Mouse (Mus musculus): ENCODE results near the gene Kif2a.
"Not testable (repeated sequence)": the region's sequence is repeated elsewhere in the genome, so short reads cannot be mapped to it uniquely, and the experiment has no call there.

The Kif2a gene

DNA sequence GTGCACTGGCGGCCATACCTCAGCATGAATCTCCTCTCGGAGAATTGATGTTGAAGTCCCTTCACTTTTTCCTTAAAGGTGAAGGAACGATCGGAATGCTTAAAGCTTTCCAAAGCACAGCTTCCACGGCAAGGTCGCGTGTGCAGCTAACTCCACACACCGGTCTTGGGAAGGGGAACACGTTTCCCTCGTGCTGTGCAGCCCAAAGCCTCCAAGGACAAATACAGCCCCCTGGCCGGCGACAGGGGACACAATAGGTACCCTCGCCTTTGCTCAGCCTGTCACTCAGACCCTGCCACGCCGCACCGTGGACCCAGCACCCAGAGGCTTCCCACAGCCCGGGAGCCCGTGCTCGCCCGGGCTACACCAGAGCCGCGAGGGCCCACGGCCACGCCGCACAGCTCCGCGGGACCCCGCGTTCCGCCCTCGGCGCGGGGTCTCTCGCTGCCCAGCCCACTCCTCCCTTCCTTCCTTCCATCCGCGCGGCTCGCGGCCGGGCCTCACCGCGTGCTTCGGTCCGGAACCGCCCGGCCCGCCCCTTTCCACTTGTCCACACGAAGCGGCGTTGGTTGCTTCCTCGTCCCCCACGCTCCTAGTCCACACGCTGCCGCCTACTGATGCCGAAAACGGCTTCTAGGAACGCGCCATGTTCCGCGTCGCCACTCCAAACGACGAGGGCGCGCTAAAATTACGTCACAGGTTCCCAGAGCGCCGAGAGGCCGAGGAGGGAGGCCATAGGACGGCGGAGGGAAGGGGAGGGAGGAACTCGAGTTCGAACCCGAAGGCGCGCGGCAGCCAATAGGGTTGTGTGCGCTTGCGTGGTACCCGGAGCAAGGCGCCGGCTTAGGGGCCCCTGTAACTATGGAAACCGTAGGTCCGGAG, 85.4 kb downstream of the Kif2a start, which contains the start of gene Ipo11:
Gene Ipo11 (minus strand): TSS at position 703 of the 882 bp plus-strand sequence.
- peak; percentile 79 to 95 for DNase-seq (ENCODE audit: low spot score in 2 of 2)

DNA sequence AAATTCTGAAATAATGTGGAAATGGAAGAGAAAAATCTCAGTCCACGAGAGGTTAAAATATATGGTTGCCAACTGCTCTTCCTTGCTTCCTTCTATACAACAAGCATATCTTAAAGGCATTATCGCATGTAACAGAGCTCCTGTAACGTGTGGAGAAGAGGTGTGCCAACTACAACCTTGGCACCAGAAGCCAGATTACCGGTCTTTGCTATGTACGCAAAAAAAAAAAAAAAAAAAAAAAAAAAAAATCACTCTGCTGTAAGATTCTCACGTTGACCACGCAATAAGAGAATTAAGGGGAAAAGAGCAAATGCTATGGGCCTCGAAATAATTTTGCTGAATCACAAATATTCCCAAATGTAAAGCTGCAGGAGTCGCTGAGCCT, 86.1 kb downstream of the Kif2a start:
- DNase-seq (ENCODE audit: low spot score in 2 of 2) = no peak

DNA sequence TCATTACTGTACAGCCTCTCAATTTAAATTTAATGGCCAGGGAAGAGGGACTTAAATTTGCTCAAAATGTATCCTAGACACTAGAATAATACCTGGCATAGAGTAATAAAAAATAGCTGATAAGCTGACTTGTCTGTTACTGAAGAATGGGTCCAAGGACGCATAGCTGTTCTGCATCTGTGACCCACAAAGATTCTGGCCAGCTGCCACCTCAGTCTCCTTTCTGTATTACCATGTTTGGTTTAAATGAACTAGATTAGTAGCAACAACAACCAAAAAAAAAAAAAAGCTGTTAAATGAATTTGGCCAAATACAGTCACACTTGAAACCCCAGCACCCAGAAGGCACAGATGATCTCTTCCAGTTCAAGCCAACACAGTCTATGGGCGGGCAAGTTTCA, 92.7 kb downstream of the Kif2a start:
- DNase-seq (ENCODE audit: low spot score in 2 of 2) = no peak

DNA sequence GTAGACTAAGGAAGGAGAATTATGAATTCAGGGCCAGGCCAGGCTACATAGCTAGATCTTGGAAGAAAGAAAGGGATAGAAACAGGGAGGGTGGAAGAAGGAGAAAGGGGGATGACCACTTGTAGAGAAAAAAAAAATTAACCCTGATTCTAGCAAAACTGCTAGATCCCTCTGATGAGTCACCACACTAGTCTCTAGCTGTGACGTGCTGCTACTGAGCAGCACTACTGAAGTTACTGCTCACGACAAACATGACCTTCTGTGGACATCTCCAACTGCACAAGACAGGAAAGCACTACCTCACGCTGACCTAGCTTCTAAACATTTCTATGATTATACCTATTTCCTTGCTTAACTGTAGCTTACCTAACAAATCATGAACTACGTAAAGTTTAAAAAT, 93.6 kb downstream of the Kif2a start:
- no peak for DNase-seq (ENCODE audit: low spot score in 2 of 2)

DNA sequence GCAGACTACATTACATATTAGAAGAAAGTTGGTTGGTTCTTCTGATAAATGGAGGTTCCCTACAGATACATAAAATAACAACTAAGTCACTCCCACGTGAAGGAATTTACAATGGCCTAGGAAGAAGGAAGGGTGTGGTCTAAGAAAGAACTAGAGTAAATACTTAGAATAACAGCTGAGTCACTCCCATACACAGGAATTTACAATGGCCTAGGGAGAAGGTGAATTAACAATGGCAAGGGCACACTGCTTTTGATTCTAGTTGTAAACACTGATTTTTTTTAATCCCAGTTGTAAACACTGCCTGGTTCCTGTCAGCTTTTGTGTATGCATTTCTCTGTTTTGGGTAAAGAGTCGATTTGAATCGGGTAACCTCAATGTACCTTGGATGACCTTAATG, 96.0 kb downstream of the Kif2a start:
- not testable (repeated sequence) for DNase-seq (ENCODE audit: low spot score in 2 of 2)

DNA sequence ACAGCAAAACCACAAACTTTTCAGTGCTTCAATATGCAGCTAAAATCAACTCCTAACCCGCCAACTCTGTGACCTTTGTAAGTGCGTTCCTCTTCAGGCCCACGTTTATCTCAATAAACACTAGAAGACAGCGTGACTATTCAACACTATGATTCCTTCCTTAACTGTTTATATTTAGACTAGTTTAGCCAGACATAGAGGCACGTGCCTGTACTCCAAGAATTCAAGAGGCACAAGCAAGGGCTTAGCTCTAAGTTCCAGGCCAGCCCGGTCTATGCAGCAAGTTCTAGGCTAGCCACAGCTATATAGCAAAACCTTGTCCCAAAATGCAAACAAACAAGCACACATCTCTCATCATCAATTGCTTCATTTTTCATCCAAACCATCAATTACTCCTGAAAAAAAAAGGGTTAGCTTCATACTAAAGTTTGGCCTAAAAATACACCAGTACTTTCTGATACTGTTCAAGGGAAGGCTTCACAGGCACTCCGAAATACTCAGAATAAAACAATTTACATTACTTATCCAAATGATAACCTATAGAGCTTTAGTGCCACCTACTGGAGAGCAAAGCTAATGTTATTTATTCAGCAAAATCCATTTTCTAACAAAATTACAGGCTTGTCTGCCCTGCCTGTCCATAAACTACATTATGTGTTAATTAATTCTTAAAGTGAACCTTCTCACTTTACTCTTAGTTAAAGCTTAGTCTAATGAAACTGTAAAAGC, 103.4 kb downstream of the Kif2a start:
- no peak for DNase-seq (ENCODE audit: low spot score in 2 of 2)

DNA sequence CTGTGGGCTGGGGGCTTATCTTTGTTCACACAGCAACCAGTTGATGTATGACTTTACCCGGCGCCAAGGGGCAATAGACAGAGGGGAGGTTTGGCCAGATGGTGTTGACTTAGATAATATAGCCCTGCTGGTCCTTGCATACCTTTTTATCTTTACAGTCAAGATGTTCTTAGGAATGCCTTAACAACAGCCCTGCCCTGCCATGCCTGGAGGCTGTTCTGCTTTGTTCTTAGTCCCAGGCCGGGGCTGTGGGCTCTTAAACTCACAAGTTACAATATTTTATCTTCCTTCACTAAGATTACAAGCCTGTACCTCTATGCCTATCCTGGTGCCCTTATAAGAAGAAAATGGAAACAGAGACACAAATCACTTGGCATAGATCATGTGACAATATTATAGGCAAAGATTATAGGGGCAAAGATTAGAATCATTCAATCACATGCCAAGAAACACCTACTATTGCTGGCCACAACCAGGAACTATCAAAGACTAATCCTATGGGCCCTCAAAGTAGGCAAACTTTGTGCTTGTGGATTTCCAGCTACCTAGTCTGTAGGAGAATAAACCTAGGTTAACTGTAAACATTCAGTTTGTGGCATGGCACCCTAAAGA, 108.7 kb downstream of the Kif2a start:
- no peak for DNase-seq (ENCODE audit: low spot score in 2 of 2)

DNA sequence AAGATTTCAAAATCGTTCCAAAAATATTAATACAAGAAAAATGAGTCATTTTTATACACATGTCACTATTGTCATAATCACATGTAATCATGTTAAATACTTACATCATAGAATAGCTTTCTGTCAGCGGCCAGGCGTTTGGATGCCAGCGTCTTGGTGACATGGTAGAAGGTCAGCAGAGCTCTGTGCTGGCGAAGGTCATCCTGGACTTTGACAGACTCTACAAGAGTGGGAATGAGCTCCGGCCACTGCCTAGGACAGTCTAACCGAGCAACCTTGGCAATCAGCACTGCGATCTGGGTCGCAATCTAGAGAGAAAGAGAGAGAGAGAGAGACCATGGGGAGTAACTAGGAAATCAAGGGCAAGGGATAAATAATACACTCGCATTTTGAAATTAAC, 111.8 kb downstream of the Kif2a start:
- no peak for DNase-seq (ENCODE audit: low spot score in 2 of 2)
